Mouse (Mus musculus): ENCODE measurements around the gene Ifna15. TPM values are rescaled to one million over a fixed set of nuclear protein-coding genes. Genes with fewer than 3 reads are reported as not detected.
"Not testable (repeated sequence)": the region's sequence is repeated elsewhere in the genome, so short reads cannot be mapped to it uniquely, and the experiment has no call there.

Gene Ifna15
- not detected for total RNA-seq (2021)
- long read RNA-seq, experiment 1 = 0 reads
- long read RNA-seq, experiment 2 = 0 reads

DNA sequence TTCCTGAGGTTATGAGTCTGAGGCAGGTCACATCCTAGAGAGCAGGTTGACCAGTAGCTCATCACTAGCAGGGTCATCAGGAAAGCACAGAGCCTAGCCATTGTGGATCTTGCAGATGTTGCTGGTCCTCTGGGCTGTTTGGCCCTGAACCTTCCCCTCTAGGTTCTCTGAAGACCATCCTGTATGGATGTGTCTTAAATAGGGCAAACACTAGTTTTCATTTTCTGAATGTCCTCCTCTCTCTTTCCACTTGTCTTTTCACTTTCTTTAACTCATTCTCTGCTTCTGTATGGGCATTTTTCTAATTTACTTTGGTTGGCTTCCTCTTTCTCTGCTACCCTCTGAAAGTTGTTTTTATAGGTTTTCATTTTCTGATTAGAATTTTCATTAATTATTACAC, at the start of gene Ifna15:
Gene Ifna15 (minus strand): TSS at position 101 of the 400 bp plus-strand sequence.
- H3K27ac ChIP-seq; H3K4me3 ChIP-seq; intact Hi-C loops (cut with DNase I); DNase-seq: not testable (repeated sequence)

DNA sequence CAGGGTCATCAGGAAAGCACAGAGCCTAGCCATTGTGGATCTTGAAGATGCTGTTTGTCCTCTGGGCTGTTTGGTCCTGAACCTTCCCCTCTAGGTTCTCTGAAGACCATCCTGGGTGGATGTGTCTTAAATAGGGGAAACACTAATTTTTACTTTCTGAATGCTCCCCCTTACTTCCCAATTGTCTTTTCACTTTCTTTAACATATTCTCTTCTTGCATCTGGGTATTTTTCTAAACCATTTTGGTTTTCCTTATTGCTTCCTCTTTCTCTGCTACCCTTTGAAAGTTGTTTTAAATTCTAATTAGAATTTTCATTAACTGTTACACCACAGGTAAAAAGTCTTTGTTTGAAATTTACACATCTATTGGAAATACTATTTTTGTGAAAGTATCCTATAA, 45.2 kb upstream of the Ifna15 start, which contains the start of gene Ifna12:
Gene Ifna12 (minus strand): TSS at position 101 of the 400 bp plus-strand sequence.
- intact Hi-C loops (cut with DNase I) = no loop called here
- H3K4me3 ChIP-seq = no peak within 1 kb of the TSS
- DNase-seq = no peak
- TF ChIP-seq CTCF (IDR thresholded peaks at IDR 0.05) = no peak
- H3K27ac ChIP-seq = no peak within 1 kb of the TSS

DNA sequence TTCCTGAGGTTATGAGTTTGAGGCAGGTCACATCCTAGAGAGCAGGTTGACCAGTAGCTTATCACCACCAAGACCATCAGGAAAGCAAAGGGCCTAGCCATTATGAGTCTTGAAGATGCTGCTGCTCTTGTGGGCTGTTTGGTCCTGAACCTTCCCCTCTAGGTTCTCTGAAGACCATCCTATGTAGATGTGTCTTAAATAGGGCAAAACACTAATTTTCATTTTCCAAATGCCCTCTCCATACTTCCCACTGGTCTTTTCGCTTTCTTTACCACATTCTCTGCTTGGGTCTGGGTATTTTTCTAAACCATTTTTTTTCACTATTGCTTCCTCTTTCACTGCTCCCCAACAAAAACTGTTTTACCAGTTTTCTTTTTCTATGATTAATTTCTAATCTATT, 34.2 kb upstream of the Ifna15 start, which contains the start of gene Ifna9:
Gene Ifna9 (minus strand): TSS at position 101 of the 400 bp plus-strand sequence.
- TF ChIP-seq CTCF (IDR thresholded peaks at IDR 0.05) = no peak
- no peak within 1 kb of the TSS for H3K4me3 ChIP-seq
- DNase-seq = no peak
- no peak within 1 kb of the TSS for H3K27ac ChIP-seq
- intact Hi-C loops (cut with DNase I) = no loop called here

DNA sequence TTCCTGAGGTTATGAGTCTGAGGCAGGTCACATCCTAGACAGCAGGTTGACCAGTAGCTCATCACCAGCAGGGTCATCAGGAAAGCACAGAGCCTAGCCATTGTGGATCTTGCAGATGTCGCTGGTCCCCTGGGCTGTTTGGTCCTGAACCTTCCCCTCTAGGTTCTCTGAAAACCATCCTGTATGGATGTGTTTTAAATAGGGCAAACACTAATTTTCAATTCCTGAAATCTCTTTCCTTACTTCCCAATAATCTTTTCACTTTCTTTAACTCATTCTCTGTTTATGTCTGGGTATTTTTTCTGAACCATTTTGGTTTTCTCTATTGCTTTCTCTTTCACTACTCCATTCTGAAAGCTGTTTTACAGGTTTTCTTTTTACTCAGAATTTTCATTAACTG, 13.7 kb upstream of the Ifna15 start, which contains the start of gene Ifna14:
Gene Ifna14 (minus strand): TSS at position 101 of the 400 bp plus-strand sequence.
- no peak within 1 kb of the TSS for H3K27ac ChIP-seq
- no peak within 1 kb of the TSS for H3K4me3 ChIP-seq
- intact Hi-C loops (cut with DNase I) = loop anchor here (5.0 kb wide), 1 partner anchor 256 kb away; the partner anchor contains the start of gene Ifna6
- no peak for TF ChIP-seq CTCF (IDR thresholded peaks at IDR 0.05)
- DNase-seq = no peak

DNA sequence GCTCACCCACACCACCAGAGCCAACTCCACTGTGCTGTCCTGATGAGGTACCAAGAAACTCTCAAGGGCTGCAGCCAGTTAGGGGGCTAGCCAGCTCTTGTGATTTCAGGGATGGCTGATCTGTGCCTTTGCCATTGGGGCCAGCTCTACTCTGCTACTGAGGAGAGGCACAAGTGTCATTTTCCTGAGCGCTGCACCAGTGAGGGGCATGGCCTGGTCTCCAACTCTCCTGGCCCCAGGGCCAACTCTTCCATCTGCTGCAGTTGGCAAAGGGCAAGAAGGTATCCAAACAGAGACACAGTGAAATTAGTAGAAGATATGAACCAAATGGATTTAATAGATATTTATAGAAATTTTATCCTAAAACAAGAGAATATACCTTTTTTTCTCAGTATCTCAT, 3.7 kb upstream of the Ifna15 start:
- no peak for DNase-seq

DNA sequence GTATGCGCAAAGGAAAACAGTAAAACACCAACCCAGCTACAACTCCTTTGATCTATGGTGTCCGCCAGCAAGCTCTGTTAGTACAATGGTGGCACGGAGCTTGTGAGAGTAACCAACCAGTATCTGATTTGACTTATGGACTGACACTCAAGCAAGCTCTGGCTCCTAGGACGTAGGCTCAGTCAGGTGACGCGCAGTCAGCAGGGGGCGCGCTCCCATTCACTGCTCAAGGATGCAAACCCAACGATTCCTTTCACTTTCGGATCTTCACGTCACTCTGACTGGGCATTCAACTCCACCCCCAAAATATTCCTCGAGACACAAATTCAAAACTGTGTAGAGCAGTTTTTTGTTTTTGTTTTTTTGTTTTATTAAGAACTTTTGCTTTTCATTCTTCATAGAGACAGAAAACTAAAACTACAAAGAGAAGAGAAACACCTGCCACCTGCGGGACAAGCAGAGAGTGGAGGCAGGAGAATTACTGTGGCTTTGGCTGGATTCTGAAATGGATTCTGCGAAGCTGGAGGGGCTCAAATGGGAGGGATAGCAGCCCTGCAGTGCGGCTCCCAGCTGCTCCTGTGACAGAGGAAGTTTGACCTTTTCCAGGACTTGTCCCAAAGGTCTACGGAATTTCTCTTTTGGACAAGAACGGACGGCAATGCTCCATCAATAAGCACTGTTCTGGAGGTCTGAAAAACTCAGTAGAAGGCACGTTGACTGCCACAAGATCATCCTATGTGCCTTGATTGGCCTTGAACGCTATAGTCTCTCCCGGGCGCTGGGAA, 7.7 kb downstream of the Ifna15 start:
- Histone ChIP-seq H3K4me3 (peak overlapping the region; percentile 74), H3K27ac (peak overlapping the region; percentile 66)
- TF ChIP-seq CTCF (IDR thresholded peaks at IDR 0.05) = peak; percentile 76
- DNase-seq = peak; percentile 81
- intact Hi-C loops (cut with DNase I) = loop anchor here (5.0 kb wide), 1 partner anchor 92 kb away; the partner anchor contains the start of gene Ifna13

More for the DNA sequence above, 3.7 kb upstream of the Ifna15 start:
- TF ChIP-seq CTCF (IDR thresholded peaks at IDR 0.05) = no peak
- H3K4me3 ChIP-seq = no peak overlapping the region
- intact Hi-C loops (cut with DNase I) = no loop called here
- H3K27ac ChIP-seq = no peak overlapping the region

DNA sequence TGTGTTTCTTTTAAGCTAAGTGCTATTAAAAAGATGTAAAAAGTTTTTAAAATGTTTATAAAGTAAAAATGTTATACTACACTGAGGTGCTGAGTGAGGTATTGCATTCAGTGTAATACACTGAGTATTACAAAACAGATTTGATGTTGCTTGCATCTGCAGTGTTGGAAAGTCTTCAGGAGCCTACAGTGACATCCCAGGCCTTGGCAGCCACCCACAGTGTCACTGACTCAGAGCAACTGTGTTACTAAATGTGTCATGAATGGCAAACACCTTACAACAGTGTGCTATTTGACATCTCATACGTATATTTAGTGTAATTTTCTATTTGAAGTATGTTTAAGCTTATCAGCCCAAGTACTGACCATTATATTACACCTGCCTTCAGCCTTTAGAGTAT, 10.1 kb downstream of the Ifna15 start:
- peak; percentile 40 for DNase-seq
- intact Hi-C loops (cut with DNase I) = loop anchor here (10.0 kb wide), 1 partner anchor 763 kb away; no protein-coding TSS in a partner anchor
- Histone ChIP-seq H3K4me3 (no peak overlapping the region), H3K27ac (no peak overlapping the region)
- no peak for TF ChIP-seq CTCF (IDR thresholded peaks at IDR 0.05)

DNA sequence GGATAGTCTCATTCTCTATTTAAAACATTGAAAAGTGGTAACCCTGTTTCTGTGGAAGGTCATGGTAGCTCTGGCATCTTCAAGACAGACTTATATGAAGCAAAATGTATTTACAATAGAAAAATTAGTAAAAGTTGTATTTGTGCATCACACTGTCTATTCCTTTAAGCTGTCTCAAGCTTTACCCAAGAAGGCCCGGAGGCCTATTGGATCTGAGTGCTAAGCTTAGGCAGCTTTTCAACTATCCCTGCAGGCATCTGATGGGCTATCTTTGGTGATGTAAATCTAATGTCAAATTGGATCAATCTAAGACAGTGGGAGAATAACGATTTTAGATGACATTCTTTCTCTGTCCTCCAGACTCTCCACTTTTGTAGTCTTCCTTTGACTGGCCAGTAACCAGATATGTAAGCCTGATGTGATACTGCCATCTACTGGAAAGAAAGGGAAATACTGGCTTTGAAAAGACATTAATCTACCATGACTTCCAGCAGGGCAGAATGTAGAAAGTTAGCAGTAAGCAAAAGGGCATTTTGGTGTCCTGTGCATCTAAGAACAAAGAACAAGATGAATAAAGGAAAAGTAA, 14.3 kb downstream of the Ifna15 start:
- DNase-seq = no peak
- TF ChIP-seq CTCF (IDR thresholded peaks at IDR 0.05) = peak; percentile 94

DNA sequence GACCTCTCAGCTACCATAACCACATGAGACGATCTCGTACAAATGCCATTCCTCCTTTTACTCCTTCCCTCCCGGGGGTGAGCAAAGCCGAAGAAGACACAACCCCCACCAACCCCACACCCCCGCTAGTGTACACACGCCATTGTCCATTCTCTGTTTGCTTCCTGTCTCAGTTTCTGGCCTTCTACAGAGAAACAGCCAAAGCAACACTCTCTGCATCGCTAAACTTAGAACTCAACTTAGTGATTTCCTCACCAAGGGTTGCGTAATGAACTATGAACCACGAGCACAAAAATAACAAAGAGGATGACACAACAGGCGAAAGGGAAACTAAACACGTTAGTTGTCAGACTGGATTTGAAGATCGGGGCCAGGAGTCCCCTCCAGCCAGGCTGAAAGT, 20.7 kb downstream of the Ifna15 start:
- peak; percentile 23 for DNase-seq
- H3K27ac ChIP-seq = peak overlapping the region; percentile 78

More for the DNA sequence above, 14.3 kb downstream of the Ifna15 start:
- Histone ChIP-seq H3K4me3 (no peak overlapping the region), H3K27ac (no peak overlapping the region)
- intact Hi-C loops (cut with DNase I) = loop anchor here (2.0 to 10.0 kb wide), 5 partner anchors 19 to 1176 kb away; partner anchors contain the start of gene Mllt3

DNA sequence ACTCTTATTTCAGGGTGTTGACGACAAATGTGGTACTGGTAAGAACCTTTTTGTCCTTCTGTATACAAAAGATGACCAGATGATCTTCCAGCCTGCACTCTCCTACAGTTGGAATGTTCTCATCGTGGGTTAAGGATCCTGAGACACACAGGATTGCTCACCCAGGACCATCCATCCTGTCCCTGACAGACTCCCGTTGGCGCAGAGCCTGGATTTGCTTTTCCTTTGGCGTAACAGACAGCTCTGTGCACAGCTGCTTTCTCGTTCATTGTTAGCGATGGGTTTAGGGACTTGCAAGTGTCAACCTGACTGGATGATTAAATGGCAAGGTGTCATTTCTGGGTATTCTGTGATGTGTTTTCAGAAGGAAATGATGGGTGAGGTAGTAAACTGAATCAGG, 21.4 kb downstream of the Ifna15 start:
- TF ChIP-seq CTCF (IDR thresholded peaks at IDR 0.05) = no peak
- DNase-seq = peak; percentile 35
- intact Hi-C loops (cut with DNase I) = no loop called here
- no peak overlapping the region for H3K4me3 ChIP-seq
- peak overlapping the region; percentile 78 for H3K27ac ChIP-seq

More for the DNA sequence above, 20.7 kb downstream of the Ifna15 start:
- no peak for TF ChIP-seq CTCF (IDR thresholded peaks at IDR 0.05)
- peak overlapping the region; percentile 59 for H3K4me3 ChIP-seq
- intact Hi-C loops (cut with DNase I) = no loop called here

DNA sequence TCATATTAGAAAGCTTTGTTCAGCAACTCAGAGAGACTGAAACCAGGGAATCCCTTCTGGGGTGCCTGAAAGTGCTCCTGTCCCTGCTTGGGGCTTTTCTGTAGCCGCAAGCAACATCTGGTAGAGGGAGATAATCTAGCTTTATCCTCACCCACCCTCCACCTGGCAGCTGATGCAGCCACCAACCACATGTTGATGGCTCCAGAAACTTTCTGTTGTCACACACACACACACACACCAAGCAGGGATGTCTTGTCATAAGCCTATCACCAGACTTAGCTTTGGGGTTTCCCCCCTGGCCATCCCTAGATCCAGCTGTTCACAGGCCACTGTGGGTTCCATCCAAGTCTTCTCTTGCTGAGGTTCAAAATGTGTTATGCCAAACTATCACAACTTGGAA, 22.3 kb downstream of the Ifna15 start:
- no peak overlapping the region for H3K4me3 ChIP-seq
- no peak overlapping the region for H3K27ac ChIP-seq
- no peak for DNase-seq
- intact Hi-C loops (cut with DNase I) = no loop called here
- TF ChIP-seq CTCF (IDR thresholded peaks at IDR 0.05) = no peak

DNA sequence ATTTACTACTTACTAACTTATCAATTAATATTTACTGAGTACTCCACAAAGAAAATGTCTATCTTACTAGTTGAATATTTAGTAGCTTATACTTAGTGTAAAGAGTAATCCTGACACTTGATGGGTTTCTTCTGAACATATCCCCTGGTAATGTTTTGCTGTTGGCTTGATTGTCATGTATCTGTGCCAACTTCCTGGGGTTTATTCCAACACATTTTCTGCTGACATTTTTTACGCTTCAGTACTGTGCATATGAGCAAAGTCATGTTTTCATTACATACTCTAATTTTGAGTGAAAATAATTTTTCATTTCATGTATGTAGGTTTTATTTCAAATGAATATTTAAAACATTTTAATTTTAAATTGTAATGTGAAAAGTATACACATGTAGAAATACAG, 23.1 kb downstream of the Ifna15 start:
- TF ChIP-seq CTCF (IDR thresholded peaks at IDR 0.05) = no peak
- no peak overlapping the region for H3K4me3 ChIP-seq
- DNase-seq = no peak
- intact Hi-C loops (cut with DNase I) = no loop called here
- H3K27ac ChIP-seq = no peak overlapping the region

DNA sequence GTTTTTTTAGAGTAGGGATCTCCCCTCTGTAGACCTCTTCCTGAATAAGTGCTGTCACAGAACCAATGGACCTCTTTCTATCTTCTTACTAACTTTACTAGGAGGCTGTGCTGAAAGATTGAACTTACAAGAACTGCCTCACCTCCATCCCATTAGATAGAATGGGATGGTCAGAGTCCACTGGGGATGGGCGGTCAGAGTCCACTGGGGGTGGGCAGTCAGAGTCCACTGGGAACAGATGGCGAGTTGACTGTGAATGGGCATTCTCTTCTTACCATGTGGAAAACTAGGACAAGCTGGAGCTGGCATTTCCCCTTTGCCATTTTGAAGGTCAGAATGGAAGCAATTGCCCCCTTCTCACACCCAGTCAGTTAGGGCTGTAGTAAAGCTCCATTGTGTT, 24.5 kb downstream of the Ifna15 start:
- Histone ChIP-seq H3K27ac (no peak overlapping the region), H3K4me3 (no peak overlapping the region)
- TF ChIP-seq CTCF (IDR thresholded peaks at IDR 0.05) = no peak
- intact Hi-C loops (cut with DNase I) = no loop called here
- no peak for DNase-seq

All from gastrocnemius, adult 2 months (tissue).